Mouse (Mus musculus) bone marrow macrophage, adult 2 months (primary cell): ENCODE results near the gene Gm28043. TPM values are rescaled to one million over a fixed set of nuclear protein-coding genes. Genes with fewer than 3 reads are reported as not detected.

Source experiments
- H3K27ac ChIP-seq: 2 replicates; pipeline ENCODE4 v1.5.1; 2012; ENCODE audit warnings: low read depth, low read length; ENCODE audit not compliant: insufficient read depth
- H3K4me1 ChIP-seq: 2 replicates; pipeline ENCODE4 v1.6.1; 2012; ENCODE audit warnings: low read length; ENCODE audit not compliant: control insufficient read depth, insufficient read depth
- H3K4me3 ChIP-seq: 2 replicates; pipeline ENCODE4 v1.5.1; 2012; ENCODE audit warnings: mild to moderate bottlenecking, low read length, moderate library complexity; ENCODE audit not compliant: insufficient read depth
- CTCF ChIP-seq: IDR thresholded peaks from 2 replicates; pipeline ENCODE4 v1.5.1; 2012; ENCODE audit warnings: low read depth, mild to moderate bottlenecking, low read length, moderate library complexity
- POLR2A ChIP-seq: IDR thresholded peaks from 2 replicates; pipeline ENCODE4 v1.6.1; 2012; ENCODE audit warnings: mild to moderate bottlenecking, low read depth, low read length, borderline replicate concordance
- polyA plus RNA-seq: library from polyadenylated mRNA; stranded (reverse); fragments of >200 nt; gene quantifications from 2 replicates; pipeline ENCODE4 v1.2.4, GENCODE M21; 2012; ENCODE audit not compliant: missing spikeins, insufficient read depth, insufficient read length

Gm28043 gene
- 2.8 and 3.3 TPM in 2 replicates for polyA plus RNA-seq

DNA sequence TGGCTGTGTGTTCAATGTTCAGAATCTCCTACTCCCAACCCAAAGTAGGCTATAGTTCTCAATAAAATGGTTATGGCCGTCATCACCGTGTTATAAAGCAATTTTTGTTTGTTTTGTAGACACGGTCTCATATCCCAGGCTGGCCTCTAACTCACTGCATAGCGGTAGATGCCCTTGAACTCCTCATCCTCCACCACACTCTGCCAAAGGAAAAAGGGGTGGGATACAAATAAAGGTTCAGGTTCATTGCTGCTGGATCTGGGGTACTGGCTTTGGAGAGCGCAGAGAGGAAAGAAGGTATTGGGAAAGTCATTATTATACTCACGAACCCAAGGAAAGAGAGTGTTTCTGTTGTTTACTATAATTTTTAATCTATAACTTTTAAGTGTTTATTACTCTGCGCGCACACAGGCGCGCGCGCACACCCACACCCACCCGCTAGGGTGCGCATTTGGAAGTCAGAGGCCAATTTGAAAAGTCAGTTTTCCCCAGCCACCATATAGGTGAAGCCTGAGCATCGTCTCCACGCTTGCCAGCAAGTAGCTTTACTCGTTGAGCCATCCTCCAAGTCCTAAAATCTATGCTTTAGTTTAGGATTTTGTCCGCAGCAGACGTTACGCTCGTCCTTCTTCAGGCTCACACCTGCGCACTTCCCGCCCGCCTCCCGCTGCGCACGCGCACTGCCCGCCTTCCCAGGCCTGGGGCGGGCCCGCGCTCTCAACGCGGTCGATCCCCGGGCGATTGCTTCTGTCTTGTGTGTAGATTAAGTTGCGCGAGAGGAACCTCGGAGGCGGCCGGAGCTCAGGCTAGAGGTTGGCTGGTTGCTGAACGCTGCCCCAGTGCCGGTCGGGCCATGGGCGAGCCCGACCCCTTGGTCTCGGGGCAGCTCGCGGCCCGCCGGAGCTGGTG is at the start of gene Gm28043, which contains the start of gene Rnf8:
Gm28043 (plus strand) TSS at position 762 of the 909 bp plus-strand sequence.
Rnf8 (plus strand) TSS at position 676 of the 909 bp plus-strand sequence.
- TF ChIP-seq CTCF, result peak; percentile 74
- no peak for TF ChIP-seq POLR2A
- Histone ChIP-seq H3K27ac (peak within 1 kb of the TSS; percentile 64), H3K4me3 (peak within 1 kb of the TSS; percentile 87), H3K4me1 (peaks cover 15% of the 10 kb centered on the region)

DNA sequence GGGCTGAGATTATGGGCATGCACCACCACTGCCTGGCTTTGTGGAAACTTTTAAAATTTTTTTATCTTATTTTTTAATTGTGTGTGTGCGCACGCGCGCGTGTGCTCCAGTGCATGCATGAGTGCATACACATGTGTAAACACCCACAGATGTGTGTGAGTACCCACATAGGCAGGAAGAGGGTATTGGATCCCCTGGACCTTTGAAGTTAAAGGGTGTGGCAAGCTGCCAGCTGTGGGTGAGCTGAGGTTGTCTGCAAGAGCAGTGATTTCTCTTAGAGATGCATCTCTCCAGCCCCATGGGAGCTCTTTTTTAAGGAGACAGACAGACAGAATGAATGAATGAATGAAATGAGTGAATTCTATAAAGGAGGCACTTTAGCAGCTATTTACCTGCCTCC is 49.2 kb upstream of the Gm28043 start:
- TF ChIP-seq POLR2A (no peak), CTCF (no peak)
- no peak overlapping the region for H3K27ac ChIP-seq
- no peak overlapping the region for H3K4me3 ChIP-seq
- H3K4me1 ChIP-seq, result no peaks in the 10 kb centered on the region

DNA sequence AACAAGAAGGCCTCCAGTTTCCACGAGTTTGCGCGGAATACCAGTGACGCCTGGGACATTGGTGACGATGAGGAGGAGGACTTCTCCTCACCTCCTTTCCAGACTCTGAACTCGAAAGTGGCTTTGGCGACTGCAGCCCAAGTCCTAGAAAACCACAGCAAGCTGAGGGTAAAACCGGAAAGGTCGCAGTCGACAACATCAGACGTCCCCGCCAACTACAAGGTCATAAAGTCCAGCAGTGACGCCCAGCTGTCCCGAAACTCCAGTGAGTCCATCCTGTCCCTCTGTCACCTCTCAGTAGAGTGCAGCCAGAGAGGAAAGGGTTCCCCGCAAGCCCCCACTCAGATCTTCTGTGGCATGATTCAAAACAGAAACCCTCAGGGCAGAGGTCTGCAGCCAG is 46.2 kb upstream of the Gm28043 start:
- no peak overlapping the region for H3K27ac ChIP-seq
- no peak for TF ChIP-seq CTCF
- TF ChIP-seq POLR2A, result no peak
- H3K4me1 ChIP-seq, result no peaks in the 10 kb centered on the region
- no peak overlapping the region for H3K4me3 ChIP-seq

DNA sequence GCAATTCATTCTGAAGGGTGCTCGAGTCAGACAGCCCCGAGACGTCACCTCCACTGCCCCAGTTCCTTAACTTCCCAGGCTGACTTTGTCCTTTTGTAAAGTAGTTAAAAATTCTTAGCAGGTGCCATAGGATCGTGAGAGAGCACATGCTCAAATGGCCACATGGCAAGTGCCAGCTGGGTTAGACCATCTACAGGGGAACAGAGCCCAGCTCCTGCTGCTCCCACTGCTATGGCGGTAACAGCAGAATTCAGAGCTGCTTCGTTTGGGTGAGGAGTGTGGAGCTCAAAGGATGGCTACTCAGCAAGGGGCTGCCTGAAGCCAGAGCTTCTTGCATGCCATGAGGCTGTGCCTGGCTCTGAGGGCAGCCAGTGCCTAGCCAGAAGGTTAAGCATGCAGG is 44.8 kb upstream of the Gm28043 start:
- Histone ChIP-seq H3K4me3 (no peak overlapping the region), H3K27ac (no peak overlapping the region), H3K4me1 (no peaks in the 10 kb centered on the region)
- TF ChIP-seq POLR2A, result no peak
- no peak for TF ChIP-seq CTCF

DNA sequence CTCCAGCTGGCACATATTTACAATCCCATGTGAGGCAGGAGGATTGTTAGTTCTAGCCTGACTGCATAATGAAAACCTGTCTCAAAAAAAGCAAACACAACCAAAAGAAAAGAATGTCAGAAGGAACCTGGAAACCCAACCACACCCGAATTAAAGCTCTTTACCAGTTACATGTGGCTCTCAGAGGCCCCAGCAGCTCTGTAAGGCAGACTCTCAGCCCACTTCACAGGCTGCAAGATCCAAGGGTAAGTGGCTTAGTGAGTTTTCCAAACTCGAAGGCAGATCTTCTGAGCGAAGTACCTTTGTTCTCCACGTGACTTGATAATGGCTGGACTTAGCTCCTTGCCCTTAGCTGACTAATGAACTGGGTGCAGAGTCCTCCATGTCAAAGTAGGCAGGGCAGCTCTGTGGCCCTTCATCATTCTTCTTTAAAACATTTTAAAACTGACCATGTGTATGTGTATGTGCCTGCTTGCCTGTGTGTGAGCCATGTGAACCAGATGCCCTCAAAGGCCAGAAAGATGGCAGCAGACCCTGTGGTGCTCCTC is 35.0 kb upstream of the Gm28043 start:
- TF ChIP-seq CTCF, result no peak
- no peak for TF ChIP-seq POLR2A
- no peak overlapping the region for H3K27ac ChIP-seq
- H3K4me3 ChIP-seq, result no peak overlapping the region
- H3K4me1 ChIP-seq, result no peaks in the 10 kb centered on the region

DNA sequence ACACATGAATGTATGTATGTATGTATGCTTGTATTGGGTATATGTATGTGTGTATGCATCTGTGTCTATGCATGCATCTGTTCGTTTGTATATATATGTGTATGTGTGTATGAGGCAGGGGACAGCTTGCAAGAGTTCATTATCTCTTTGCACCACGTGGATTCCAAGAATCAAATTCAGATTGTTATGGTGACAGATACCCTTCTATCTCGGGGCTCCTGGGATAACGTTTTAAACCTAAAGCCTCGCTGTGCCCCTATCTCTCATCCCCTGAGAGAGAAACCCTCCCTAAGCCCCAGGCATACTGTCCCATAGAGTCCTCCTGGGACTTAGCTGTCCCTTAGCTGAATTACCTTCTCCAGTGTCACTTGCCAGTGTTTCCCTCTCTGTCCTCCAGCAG is 31.1 kb upstream of the Gm28043 start:
- Histone ChIP-seq H3K4me1 (no peaks in the 10 kb centered on the region), H3K4me3 (no peak overlapping the region), H3K27ac (no peak overlapping the region)
- TF ChIP-seq CTCF, result no peak
- no peak for TF ChIP-seq POLR2A

DNA sequence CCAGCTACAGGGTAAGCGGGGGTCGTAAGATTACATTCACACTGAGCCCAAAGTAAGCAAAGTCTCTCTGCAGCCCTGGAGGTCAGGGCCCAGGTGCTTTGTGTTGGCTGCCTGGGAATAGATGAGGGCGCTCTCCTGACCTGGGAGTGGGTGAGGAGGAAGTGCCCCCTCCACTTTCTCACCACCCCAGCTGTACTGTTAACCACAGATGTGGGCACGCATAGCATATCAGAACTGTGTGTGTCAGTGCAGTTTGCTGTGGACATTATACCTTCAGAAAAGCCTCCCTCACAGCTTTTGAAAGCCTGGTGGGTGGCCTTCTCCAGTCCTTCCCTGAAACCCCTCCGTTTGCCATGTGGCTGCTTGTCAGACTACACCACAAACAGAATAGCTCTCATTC is 30.4 kb upstream of the Gm28043 start:
- H3K27ac ChIP-seq, result no peak overlapping the region
- H3K4me3 ChIP-seq, result no peak overlapping the region
- TF ChIP-seq CTCF (no peak), POLR2A (no peak)
- H3K4me1 ChIP-seq, result no peaks in the 10 kb centered on the region

DNA sequence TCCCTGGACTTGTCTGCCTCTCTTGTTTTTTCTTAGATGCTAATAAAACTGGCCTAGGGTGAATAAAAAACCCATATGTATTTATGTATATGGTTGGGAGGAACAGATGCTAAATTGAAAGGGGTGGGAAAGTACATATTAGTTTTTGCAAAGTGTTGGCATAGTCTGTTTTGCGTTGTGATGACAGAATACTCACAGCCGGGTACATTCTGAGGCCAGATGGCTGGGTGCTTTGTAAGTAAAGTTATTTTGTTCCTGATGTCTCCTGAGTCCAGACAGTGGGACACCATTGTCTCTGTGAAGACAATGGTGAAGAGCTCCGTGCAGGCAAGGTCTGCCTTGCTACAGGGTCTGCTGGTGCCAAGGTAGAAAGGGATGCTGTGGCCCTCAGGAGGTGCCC is 29.9 kb upstream of the Gm28043 start:
- Histone ChIP-seq H3K27ac (no peak overlapping the region), H3K4me1 (no peaks in the 10 kb centered on the region), H3K4me3 (no peak overlapping the region)
- TF ChIP-seq POLR2A (no peak), CTCF (no peak)

DNA sequence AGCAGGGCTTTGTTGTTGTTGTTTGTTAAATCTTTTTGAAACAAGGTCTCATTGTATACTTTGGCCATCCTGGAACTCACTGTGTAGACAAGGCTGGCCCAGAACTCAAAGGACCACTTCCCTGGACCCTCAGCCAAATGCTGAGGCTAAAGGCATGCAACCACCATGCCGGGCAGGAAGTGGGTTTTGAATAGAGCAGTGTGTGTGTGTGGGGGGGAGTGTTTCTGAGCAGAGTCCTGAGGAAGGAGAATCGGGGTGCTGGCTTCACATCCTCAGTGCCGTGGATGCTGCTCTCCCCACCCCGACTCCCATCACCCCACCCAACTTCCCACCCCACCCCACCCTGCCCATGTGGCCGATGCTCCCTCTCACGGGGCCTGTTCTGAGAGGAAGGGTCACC is 29.2 kb upstream of the Gm28043 start:
- TF ChIP-seq CTCF (no peak), POLR2A (no peak)
- no peak overlapping the region for H3K4me3 ChIP-seq

DNA sequence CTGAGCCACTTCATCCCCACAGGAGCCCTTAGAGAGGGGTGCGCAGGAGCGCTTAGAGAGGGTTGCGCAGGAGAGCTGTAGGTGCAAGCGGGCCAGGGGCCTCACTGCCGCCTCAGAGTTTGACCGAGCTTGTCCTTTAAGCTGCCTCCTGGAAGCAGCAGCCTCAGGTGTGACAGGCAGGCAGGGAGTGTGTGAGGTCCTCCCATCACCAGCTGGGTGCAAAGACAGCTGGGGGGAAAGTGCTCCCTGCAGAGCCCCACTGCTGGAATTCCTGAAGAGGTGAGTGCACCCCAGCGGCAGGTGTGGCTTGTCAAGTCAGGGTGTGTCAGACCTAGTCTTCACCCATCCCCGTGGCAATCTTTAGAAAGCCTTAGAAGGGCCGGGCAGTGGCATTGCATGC is 27.8 kb upstream of the Gm28043 start:
- no peak overlapping the region for H3K4me3 ChIP-seq
- H3K27ac ChIP-seq, result no peak overlapping the region
- H3K4me1 ChIP-seq, result no peaks in the 10 kb centered on the region
- TF ChIP-seq CTCF, result no peak
- no peak for TF ChIP-seq POLR2A

More for the DNA sequence above, 29.2 kb upstream of the Gm28043 start:
- Histone ChIP-seq H3K4me1 (no peaks in the 10 kb centered on the region), H3K27ac (no peak overlapping the region)
